Mouse (Mus musculus) cerebellum, adult 2 months (tissue): ENCODE results near the gene Pphln1.

Experiments used
- CTCF ChIP-seq: fragments of 200-500 bp; IDR thresholded peaks from 2 replicates; pipeline ENCODE4 v1.5.1; 2011; ENCODE audit warnings: low read depth, mild to moderate bottlenecking, control low read depth, low read length, moderate library complexity, borderline replicate concordance; ENCODE audit not compliant: insufficient read depth
- POLR2A ChIP-seq: fragments of 200-500 bp; IDR thresholded peaks from 2 replicates; pipeline ENCODE4 v1.6.1; 2011; ENCODE audit warnings: low read length, control low read depth, borderline replicate concordance; ENCODE audit not compliant: insufficient read depth

GRCm38 (mm10) chr15:93499866-93500265 is 101.7 kb downstream of the Pphln1 start:
- TF ChIP-seq CTCF (no peak), POLR2A (no peak)
